Mouse (Mus musculus) adrenal gland, postnatal 14 days (tissue): Measurements from ENCODE around the gene Chn2. TPM values are rescaled to one million over a fixed set of nuclear protein-coding genes. Genes with fewer than 3 reads are reported as not detected.

Experiments used
- DNase-seq: peaks from one replicate; pipeline ENCODE4 v3.0.0; 2021; ENCODE audit warnings: mixed read lengths
- total RNA-seq: library from RNA; stranded (reverse); gene quantifications from 2 replicates; pipeline ENCODE4 v1.2.3, GENCODE M21; 2021

Gene Chn2
- total RNA-seq, 1 experiment from 2014 or later: 9.9 TPM

DNA sequence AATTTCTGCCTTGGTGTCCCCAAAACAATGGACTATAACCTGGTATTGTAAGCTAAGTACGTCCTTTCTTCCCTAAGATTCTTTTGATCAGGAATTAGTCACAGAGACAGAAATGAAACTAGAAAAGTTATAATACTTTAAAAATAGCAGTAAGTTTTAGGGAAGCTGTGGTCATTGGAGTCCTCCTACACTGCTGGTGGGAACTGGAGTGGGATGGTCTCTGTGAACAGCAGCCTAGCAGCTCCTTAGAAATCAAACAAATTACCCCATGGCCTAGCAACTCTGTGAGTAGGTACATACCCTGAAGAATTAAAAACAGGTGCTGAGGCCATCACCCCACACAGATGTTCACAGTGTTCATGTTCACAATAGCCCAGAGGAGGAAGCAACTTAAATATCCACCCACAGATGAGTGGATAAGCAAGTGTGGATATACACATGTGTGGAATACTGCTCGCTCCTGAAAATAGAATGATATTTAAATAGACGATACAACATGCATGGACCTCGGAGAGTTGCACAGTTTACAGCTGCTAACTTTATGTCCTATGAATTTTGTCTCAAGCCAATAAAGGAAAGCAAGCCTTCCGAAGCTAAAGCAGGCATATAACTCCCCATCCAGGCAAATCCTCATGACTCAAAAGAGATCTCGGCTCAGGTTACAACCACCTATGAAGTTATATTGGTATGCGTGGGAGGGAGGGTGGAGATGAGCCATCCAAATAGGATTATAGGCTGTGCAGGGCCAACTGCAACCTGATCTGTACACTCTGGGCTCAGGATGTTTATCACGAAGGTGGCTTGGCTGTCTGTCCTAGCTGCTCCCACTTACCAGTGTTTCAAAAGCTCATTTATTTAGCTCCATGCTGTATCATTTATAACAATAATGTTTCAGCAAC, 209.2 kb downstream of the Chn2 start:
- no peak for DNase-seq

DNA sequence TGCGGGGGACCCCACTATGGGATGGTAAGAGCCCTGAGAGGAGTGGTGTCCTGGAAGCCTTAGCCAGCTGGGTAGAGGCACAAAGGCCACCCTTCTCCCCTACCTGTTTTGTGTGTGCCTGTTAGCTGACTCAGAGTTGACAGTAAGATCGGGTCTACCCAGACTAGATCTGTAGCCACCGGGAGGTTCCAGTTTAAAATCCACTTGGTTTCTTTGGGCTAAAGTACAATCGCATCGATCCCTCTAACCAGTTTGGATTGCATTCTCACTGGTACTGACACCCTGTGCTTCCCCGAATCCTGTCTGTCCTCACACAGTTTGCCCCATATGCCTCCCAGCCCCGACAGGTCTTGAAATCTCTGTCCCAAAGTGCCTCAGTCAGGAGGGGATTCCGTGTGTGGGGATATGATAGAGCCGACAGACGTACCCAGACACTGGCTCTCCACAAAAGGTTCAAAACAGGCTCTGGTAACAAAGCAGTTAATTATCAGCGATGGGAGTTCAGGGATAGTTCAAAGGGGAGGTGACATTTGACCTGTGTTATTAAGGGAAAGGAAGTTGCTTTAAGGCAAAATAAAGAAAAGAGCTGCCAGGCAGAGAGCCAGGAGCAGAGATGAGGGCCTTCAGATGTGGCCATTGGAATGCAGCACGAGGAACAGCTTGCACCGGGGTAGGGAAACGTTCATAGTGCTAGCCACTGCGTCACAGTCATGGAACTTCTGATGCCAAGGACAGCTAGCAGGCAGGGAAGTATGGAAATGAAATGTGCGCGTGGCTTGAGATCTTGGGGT, 212.2 kb downstream of the Chn2 start:
- peak; percentile 42 for DNase-seq

DNA sequence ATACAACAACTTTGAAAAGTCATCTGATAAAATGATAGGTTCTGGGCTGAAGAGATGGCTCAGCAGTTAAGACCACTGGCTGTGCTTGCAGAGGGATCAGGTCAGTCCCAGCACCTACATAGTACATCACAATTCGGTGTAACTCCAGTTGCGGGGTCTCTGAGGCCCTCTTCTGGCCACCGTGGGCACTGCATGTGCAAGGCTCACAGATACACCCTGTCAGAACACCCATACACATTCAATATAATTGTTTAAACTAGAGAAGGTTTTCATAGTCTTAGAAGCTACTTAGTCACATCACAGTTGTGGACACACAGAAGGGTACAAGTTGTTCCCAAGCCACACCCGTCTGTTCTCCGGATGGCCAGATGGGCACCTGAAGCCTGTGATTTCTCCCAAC, 213.9 kb downstream of the Chn2 start:
- DNase-seq: peak; percentile 57

DNA sequence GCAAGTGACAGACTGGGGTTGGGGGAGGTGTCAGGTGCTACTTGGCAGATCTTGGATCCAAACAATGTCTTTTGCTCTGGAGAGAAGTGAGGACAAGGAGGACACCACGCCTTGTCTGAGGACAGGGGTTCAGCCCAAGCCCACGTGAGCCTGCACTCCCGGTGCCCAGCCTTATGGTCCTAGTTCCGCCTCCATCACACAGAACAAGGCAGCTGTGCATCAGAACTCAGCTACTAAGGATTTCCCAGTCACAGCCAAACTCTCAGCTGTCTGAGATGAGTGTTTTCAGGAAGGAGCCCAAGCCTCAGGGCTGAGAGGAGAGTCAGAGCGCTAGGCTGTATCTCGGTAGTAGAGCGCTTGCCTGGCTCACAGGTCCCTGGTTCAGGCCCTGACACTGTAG, 214.5 kb downstream of the Chn2 start:
- peak; percentile 21 for DNase-seq

DNA sequence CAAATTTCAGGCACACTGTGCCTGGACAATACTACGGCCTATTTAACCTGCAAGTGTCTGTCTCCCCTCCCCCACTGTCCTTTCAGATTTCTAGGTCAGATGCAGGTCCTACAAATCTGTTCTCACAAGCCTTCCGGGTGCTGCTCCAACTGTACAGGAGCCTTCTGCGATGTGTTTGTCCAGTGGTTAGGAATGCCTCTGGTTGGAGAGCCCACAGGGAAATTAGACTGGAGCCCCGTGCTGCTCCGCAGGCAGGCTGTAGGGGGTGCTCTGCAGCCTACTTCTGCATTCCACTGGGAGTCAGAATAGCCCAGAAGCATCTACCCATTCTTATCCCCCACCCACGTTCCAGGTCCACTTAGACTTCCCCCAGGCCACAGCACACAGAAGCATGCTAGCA, 215.4 kb downstream of the Chn2 start:
- peak; percentile 63 for DNase-seq

DNA sequence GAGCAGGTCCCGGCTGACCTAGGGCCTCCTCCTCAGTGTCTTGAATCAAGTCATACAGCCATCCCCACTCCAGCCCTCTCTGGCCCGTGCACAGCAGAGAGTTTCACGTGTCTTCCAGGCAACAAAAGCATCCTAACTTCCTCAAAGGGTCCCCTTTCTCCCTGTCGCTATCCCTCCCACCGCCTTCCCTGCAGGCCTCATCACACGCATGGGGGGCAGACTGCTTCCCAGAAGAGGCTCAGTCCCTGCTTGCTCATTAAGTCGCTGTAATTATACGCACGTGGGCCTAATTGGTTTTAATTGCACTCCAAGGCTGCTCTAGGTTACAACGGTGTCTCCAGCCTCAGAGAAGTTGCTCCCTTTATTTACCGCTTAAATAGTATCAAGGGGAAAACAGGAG, 216.0 kb downstream of the Chn2 start:
- DNase-seq: no peak

DNA sequence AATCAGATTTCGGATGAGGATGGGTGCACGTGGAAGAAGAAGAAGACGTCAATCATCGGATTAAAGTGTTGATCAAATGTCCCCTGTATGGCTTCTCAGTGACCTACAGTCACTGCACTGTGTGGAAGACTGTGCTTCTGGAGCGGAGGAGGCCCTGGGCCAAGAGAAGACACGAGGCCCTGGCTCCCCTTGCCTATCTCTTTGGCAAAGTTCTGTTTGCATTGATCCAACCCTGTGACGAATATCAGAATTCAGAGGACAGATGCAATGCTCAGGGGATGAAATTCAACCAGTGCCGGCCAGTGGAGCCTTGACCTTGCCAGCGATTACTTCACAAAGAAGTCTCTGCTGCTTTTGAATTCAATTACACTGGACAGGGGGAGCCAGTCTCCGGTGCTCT, 217.0 kb downstream of the Chn2 start:
- DNase-seq: peak; percentile 43

DNA sequence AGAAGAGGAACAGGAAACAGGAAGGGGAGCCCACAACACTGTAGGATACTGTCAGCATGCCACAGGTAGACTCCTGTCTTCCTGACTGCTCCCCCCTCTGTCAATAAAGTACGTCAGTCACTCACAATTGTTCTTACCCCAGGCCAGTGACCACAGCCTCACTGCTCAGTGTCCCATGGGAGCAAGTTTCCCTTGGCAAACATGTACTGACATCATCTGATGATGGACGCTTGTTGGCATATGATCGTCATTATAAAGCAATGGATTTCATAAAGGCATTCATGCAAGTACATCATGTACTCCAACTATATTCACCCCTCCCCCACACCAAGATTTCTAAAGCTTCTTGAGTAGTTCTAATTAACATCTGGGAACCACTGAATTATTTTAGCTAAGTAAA, 218.2 kb downstream of the Chn2 start:
- no peak for DNase-seq

DNA sequence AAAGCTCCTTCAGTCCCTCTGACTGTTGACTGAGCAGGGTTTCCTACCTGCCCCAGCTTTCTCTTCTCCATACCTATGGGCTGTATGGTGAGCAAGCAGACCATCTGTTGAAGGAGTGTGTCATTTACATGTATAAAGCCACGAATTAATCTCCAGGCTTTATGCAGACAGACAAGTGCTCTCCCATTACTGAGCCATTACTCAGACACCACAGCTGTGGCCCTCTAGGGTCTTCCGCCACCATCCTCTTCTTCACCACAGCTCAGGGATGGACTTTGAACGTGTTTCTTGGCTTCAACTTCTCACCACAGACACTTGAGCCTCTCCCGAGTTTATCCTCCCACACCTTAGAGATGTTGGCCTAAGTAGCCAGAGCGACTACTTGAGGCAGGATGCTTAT, 219.1 kb downstream of the Chn2 start:
- no peak for DNase-seq

DNA sequence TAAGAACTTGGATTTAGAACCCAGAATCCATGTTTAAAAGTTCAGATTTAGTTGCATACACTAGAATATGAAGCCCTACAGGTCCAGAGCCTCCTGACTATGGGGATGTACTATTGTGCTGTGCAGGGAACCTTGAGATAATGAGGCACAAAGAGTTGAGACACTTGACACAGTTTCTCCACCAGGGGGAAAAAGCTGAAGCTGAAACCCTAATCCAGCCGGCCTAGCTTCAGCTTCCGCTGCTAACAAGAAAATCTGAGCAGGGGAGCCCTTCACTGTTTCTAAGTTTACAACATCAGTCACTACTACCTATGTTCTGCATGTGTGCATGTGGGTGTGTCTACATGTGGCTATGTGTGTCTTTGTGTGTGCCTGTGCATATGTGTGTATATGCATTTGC, 223.4 kb downstream of the Chn2 start:
- DNase-seq: no peak

DNA sequence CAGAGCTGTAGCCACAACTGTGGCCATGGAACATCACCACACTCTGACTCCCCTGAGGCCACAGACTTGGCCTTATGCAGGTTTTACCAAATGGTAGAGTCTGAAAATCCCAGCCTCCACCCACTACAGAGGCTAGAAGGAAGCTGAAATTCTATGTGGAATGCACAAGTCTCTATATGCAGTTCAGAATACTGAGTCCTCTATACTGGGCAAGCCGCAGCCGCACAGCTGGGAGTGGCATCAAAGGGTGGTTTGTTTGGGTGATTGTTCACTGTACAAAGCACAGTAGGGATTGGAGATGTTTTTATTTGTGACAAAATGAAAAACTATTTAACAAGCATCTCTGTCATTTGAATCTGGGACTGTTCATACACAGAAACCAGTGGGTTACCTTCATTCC, 224.5 kb downstream of the Chn2 start:
- DNase-seq: no peak

DNA sequence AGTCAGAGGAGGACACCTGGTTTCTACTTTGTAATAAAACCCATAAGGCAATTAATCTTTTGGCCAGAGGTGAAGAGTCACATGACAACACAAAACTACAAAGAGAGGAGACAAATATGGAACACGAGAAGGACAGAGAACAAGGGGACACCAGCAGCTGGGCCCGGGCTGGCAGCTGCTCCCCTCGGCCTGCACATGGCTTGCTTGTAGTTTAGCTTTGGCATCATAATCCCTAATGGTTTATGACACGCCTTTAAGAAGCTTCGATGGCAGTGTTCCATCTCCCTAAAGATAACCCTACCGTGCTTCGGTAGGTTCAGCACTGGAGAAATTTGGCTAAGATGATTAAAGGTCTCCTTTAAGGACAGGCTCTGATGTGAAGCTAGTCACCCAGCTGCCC, 225.2 kb downstream of the Chn2 start:
- no peak for DNase-seq

DNA sequence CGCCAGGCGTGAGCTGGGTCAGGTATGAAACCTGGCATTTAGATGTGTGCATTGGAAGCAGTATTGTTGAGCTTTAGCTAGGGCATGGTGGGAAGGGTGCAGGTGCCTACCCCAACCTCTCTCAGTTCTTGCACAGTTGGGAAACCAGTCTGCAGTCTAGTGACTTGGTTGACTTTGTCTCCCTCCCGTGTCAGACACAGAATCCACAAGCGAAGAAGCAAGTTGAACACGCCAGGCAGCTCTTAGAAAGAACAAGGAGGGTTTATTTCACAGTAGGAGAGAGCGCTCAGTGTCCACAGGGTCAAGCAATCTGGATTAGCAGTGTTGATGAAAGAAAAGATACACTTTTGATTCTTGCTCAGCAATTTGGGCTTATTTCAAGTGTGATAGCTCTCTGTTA, 226.0 kb downstream of the Chn2 start:
- no peak for DNase-seq

DNA sequence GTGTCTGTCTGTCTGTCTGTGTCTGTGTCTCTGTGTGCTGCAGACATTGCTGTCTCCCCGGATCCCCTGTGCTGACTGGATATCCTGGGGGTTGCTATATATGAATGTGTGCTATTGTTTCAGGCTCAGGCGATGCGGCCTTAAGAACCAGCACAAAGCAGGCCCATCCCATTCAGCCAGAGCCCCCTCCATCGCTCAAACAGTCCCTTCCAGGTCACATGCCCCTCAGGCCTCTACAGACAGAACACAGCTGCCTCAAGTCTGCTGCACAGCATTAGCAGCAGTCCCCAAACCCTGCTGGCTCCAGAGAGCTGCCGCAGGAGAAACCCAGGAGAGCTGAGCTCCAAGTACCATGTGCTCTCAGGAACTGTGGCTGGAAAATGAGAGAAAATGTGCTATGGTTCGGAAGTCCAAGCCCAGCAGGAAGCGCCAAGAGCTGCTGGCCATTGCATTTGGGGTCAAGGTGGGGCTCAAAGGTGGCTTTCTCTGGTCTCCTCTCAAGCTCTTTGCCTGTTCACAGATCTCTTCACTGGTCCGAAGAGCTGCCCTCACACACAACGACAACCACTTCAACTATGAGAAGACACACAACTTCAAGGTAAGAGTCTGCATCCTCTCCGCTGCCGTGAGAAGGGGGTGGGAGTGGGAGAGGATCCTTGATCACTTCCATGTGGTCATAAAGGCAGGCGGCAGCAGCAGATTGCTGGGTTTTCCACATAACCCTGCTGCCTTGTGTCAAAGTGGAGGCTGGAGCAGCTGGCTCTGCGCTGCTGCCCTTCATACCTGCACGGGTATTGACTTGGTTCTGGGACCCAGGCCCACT, 233.4 kb downstream of the Chn2 start:
- no peak for DNase-seq

DNA sequence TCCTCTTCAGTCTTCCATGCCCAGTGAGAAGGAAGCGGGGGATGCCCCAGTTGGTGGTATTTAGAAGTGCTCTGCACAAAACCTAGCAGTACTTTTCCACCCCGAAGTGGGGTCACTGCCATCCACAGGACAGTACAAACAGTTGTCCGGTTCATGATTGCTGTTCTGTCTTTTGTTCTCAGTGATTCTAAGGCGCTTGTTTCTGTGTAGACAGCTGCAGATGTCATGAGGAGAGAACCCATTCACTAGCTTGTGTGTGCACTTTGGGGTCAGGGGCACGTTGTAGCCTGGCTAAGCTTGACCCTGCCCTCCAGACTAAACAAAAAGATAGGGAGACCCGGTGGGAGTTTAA, 234.0 kb downstream of the Chn2 start:
- DNase-seq: no peak

DNA sequence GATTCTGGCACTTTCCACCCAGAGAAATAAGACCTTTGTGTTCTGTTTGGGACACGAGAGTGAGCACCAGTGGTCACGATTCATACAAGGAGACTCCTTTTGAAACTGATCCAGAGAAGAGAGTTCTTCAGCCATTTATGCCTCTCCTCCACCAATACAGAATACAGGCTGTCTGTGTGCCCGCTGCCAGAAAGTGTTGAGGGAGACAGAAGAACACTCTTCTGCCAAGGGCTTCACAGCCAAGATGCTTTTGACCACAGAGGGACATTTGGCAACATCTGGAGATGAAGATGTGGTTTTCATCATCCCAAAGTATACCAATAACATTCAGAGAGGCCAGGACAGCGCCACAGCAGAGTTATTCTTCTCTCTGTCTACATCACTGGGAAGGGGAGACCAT, 237.9 kb downstream of the Chn2 start:
- no peak for DNase-seq

DNA sequence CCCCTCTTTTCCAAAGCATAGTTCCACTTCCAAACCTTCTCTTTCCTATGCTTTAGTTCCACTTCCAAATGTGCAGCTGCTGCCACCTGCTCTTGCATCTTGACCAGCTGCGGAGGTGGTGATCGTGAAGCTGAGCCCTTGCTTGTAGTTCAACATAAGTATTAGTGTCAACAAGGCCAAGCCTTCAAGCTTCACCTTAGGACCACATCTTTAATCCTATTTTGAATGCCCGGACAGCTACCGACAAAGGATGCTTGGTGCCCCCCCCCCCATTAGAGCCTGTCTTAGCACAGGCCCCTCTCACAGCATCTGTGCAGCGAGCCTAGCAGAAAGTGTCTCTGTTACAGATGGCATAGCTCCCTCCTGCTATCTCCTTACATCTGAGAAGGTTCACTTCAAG, 238.5 kb downstream of the Chn2 start:
- no peak for DNase-seq

DNA sequence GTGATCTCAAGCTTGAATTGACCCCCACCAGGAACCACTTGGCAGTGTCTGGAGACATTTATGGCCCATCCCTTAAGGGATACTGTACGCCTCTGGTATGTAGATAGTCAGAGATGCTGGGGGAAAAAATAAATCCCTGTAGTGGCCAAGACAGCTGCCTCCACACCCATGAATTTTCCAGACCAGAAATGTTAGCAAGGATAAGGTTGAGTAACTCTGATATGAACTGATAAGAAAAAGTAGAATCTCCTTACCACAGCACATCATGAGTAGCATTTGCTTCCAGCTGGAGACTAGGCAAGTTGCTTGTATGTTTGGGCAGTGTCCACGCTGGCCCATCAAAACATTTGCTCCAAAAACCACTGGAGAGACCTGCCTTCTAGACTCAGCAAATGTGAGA, 239.3 kb downstream of the Chn2 start:
- DNase-seq: no peak

DNA sequence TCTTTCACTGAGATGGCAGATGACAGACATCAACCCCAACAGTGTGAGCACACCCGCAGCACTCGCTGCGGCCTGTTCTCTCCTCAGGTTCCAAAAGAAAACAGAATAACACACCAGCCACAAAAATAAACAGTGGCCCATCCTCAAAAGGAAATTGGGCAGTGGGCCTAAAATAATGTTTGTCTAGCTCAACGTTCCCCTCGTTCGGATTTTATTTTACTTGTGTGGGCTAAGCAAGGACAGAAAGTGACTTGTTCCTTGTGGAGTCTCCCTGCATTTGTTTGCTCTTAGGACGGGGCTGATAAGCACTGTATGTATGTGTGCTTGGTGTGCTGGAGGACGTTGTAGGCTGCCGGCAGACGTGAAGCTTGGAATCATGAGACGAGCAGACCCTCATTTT, 240.0 kb downstream of the Chn2 start:
- no peak for DNase-seq

DNA sequence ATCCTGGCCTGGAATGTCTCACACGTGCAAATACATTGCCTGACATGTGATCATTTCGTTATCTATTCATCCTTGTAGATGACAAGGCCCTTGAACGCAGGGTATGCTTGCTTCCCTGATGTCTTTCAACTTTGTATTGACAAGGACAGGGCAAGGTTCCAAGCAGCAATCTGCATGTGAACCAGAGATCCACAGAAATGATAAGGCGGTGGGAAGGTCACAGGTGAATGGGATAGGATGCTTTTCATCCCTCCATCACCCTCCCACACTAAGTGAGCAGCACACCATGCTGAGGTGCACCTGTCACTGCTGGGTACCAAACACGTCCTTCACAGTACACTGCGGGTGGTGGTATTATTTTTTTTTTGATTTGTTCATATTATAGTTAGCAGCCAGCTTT, 240.9 kb downstream of the Chn2 start:
- DNase-seq: no peak

DNA sequence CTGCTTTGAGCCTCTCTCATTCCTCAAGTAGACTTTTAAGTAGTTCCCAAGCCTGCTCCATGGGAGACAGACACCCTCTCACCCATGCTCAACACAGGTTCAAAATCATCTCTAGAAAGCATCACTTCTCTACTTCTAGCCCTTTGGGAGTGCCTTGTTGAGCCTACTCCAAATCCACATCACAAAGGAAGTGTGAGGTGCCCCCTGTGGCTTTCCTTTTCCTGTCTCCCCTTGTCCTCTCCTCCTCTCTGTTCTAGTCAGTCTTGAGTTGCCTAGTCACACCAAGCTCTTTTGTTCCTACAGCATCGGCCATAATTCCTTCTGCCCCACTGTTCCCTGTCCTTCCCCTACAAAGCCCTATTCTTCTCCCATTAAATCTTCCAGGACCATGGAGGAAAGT, 243.9 kb downstream of the Chn2 start:
- DNase-seq: no peak

DNA sequence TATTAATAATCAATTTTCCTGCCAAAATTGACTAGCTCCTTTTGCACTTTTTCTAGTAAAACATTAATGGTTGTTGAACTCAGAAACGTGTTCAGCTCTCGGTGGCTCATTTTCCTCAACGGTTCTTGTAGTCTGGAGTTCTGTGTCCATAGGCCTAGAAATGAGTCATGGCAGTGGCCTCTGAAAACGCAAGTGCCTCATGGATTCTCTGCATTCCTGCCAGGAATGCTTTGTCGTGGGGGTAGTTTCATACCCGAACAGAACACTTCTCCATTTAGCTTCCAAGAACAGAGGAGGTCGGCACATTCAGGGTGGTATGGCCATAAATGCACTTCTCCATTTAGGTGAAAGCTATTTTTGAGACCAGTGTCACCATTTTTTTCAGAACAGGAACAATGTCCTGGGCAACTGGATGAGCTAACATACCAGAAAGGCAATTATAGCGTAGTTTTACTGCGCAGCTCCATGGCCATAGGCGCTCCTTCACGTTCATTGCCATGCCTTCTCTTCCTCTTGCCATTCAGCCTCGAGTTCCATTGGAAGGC, 244.9 kb downstream of the Chn2 start:
- DNase-seq: no peak

DNA sequence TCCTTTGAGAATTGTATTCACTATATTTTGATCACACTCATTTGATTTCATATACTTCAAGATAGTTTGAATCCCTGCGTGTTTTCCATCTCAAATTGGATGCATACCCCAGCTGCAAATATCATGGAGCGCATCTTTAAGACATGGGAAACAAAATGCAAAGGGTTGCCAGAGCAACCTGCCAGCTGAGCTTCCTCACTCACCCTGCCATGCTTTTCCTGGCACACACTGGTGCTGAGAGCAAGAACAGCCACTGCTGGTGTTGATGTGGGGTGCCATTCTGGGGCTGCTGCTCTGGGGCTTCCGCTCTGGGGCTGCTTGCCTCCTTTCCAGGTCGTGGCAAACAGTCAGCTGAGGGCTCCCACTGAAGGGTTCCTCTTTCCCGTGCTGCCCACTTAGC, 247.5 kb downstream of the Chn2 start:
- no peak for DNase-seq
